In the genomic region with DNA sequence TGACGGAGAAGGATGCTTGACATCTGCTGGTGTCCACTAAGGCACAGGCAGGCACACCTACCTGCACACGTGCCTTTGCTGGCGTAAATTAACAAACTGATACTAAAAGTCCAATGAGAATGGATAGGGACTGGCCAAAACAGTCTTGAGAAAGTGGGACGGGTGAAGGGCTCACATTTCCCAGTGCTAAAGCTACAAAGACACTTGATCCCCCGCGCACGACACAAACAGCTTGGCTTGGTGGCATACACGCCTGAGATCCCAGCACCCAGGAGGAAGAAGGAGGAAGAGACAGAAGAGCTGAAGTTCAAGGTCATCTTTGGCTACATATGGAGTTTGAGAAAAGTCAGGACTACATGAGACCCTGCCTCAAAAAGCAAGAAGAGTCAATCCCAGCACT, we compare ENCODE assay signal across 25 mouse cellular contexts. TPM values are rescaled to one million over a fixed set of nuclear protein-coding genes. Genes with fewer than 3 reads are reported as not detected.
DNase-seq lines count a peak whose midpoint lies in the region; ATAC-seq and TF ChIP-seq lines count a peak whose summit lies in the region.
"Had no signal": no experiment of that assay in that cellular context is flagged by ENCODE, and none has a peak within 500 bp of the region (broad histone marks: within the 10 kb centered on the region; RNA-seq: fewer than 3 reads in every experiment).

No protein-coding gene starts in this region.

- no peak overlapping the region for H3K9ac ChIP-seq in kidney, embryonic 15.5 days
- H3K9ac ChIP-seq in liver, postnatal 0 days (replicated peaks) = no peak overlapping the region
- H3K9ac ChIP-seq in liver, embryonic 12.5 days = no peak overlapping the region
- H3K9ac ChIP-seq in intestine, postnatal 0 days (ENCODE audit: low read depth, low read length) = no peak overlapping the region
- no peak overlapping the region for H3K9ac ChIP-seq in hindbrain, embryonic 12.5 days
- H3K9ac ChIP-seq: forebrain, embryonic 13.5 days; forebrain, postnatal 0 days; heart, embryonic 13.5 days; hindbrain, embryonic 13.5 days had no signal

- no peak overlapping the region for H3K27ac ChIP-seq in kidney, embryonic 15.5 days
- peak overlapping the region; percentile 80 for H3K27ac ChIP-seq in liver, postnatal 0 days (ENCODE audit: low read depth)
- H3K27ac ChIP-seq in liver, embryonic 12.5 days = no peak overlapping the region
- peak overlapping the region; percentile 66 for H3K27ac ChIP-seq in intestine, postnatal 0 days (ENCODE audit: low read depth, low read length)
- no peak overlapping the region for H3K27ac ChIP-seq in hindbrain, embryonic 12.5 days
- H3K27ac ChIP-seq: forebrain, embryonic 10.5 days; forebrain, embryonic 13.5 days; heart, adult 2 months; heart, embryonic 10.5 days; heart, embryonic 13.5 days; hindbrain, embryonic 13.5 days had no signal

- H3K4me2 ChIP-seq in kidney, embryonic 15.5 days = no peak overlapping the region
- H3K4me2 ChIP-seq in liver, postnatal 0 days (ENCODE audit: low read depth, low read length) = no peak overlapping the region
- H3K4me2 ChIP-seq in liver, embryonic 12.5 days = no peak overlapping the region
- H3K4me2 ChIP-seq in intestine, postnatal 0 days (replicated peaks; ENCODE audit: low read depth) = no peak overlapping the region
- no peak overlapping the region for H3K4me2 ChIP-seq in hindbrain, embryonic 12.5 days (replicated peaks)
- H3K4me2 ChIP-seq: forebrain, embryonic 13.5 days; heart, embryonic 13.5 days; hindbrain, embryonic 13.5 days had no signal

- no peak overlapping the region for H3K4me3 ChIP-seq in kidney, embryonic 15.5 days (replicated peaks)
- H3K4me3 ChIP-seq in liver, postnatal 0 days (ENCODE audit: low read depth, low read length) = no peak overlapping the region
- H3K4me3 ChIP-seq in liver, embryonic 12.5 days = no peak overlapping the region
- H3K4me3 ChIP-seq in intestine, postnatal 0 days (ENCODE audit: low read depth, low read length) = no peak overlapping the region
- H3K4me3 ChIP-seq in hindbrain, embryonic 12.5 days = no peak overlapping the region
- H3K4me3 ChIP-seq: forebrain, embryonic 10.5 days; forebrain, embryonic 13.5 days; heart, adult 2 months; heart, embryonic 10.5 days; heart, embryonic 13.5 days; hindbrain, embryonic 13.5 days had no signal

- no peak for TF ChIP-seq CTCF in liver, postnatal 0 days (IDR thresholded peaks at IDR 0.05; ENCODE audit: low read depth)
- TF ChIP-seq CTCF in intestine, postnatal 0 days (IDR thresholded peaks at IDR 0.05; ENCODE audit: low read depth) = no peak

- 52% methylated on average over 8 of the region's 8 CpGs for WGBS in kidney, embryonic 15.5 days
- 88% methylated on average over 8 of the region's 8 CpGs for WGBS in liver, postnatal 0 days (ENCODE audit: insufficient replicate concordance)
- 77% methylated on average over 8 of the region's 8 CpGs for WGBS in liver, embryonic 12.5 days (ENCODE audit: insufficient replicate concordance)
- WGBS in intestine, postnatal 0 days = 67% methylated on average over 8 of the region's 8 CpGs
- WGBS in hindbrain, embryonic 12.5 days = 84% methylated on average over 8 of the region's 8 CpGs

- H3K27me3 ChIP-seq in kidney, embryonic 15.5 days = no peaks in the 10 kb centered on the region
- H3K27me3 ChIP-seq in liver, postnatal 0 days (ENCODE audit: insufficient read depth, low read length) = no peaks in the 10 kb centered on the region
- H3K27me3 ChIP-seq in liver, embryonic 12.5 days (replicated peaks) = no peaks in the 10 kb centered on the region
- no peaks in the 10 kb centered on the region for H3K27me3 ChIP-seq in intestine, postnatal 0 days (replicated peaks; ENCODE audit: control insufficient read depth, insufficient read depth, low read length)
- H3K27me3 ChIP-seq in hindbrain, embryonic 12.5 days = no peaks in the 10 kb centered on the region
- H3K27me3 ChIP-seq: CH12.LX; forebrain, embryonic 13.5 days; heart, embryonic 13.5 days; hindbrain, embryonic 13.5 days had no signal

- H3K4me1 ChIP-seq in kidney, embryonic 15.5 days = no peaks in the 10 kb centered on the region; the same call in 1 of the 2 replicates
- H3K4me1 ChIP-seq in liver, postnatal 0 days (ENCODE audit: insufficient read depth) = peaks cover 47% of the 10 kb centered on the region
- peaks cover 40% of the 10 kb centered on the region for H3K4me1 ChIP-seq in liver, embryonic 12.5 days
- H3K4me1 ChIP-seq in intestine, postnatal 0 days (replicated peaks; ENCODE audit: control insufficient read depth, insufficient read depth, low read length) = 0 out of 2 replicates have a peak, but pooled peaks cover 4% of the 10 kb centered on the region
- no peaks in the 10 kb centered on the region for H3K4me1 ChIP-seq in hindbrain, embryonic 12.5 days
- H3K4me1 ChIP-seq: hindbrain, embryonic 13.5 days had no signal

- H3K9me3 ChIP-seq in kidney, embryonic 15.5 days (replicated peaks) = no peaks in the 10 kb centered on the region
- no peaks in the 10 kb centered on the region for H3K9me3 ChIP-seq in liver, postnatal 0 days (ENCODE audit: low read length)
- H3K9me3 ChIP-seq in liver, embryonic 12.5 days (replicated peaks) = no peaks in the 10 kb centered on the region
- H3K9me3 ChIP-seq in intestine, postnatal 0 days (ENCODE audit: control insufficient read depth) = no peaks in the 10 kb centered on the region
- H3K9me3 ChIP-seq in hindbrain, embryonic 12.5 days (replicated peaks) = no peaks in the 10 kb centered on the region
- H3K9me3 ChIP-seq: forebrain, embryonic 10.5 days; forebrain, embryonic 13.5 days; G1E; heart, embryonic 10.5 days; heart, embryonic 13.5 days; hindbrain, embryonic 13.5 days had no signal

- TF ChIP-seq EP300 in liver, postnatal 0 days (IDR thresholded peaks at IDR 0.05; ENCODE audit: low read depth) = no peak

- ATAC-seq in kidney, embryonic 15.5 days (replicated peaks; ENCODE audit: low FRiP score) = 0 out of 2 replicates have a peak, but pooled peaks have one; percentile 67
- ATAC-seq in liver, postnatal 0 days = no peak
- no peak for ATAC-seq in liver, embryonic 12.5 days
- ATAC-seq in intestine, postnatal 0 days = no peak
- no peak for ATAC-seq in hindbrain, embryonic 12.5 days (ENCODE audit: low FRiP score)
- ATAC-seq: forebrain, embryonic 13.5 days; forebrain, postnatal 0 days; hindbrain, embryonic 16.5 days; Patski had no signal

- H3K36me3 ChIP-seq in kidney, embryonic 15.5 days = no peaks in the 10 kb centered on the region
- H3K36me3 ChIP-seq in liver, postnatal 0 days (replicated peaks; ENCODE audit: insufficient read depth, low read length) = no peaks in the 10 kb centered on the region
- no peaks in the 10 kb centered on the region for H3K36me3 ChIP-seq in liver, embryonic 12.5 days
- no peaks in the 10 kb centered on the region; the same call in 1 of the 2 replicates for H3K36me3 ChIP-seq in intestine, postnatal 0 days (ENCODE audit: control insufficient read depth, insufficient read depth)
- H3K36me3 ChIP-seq in hindbrain, embryonic 12.5 days = no peaks in the 10 kb centered on the region
- H3K36me3 ChIP-seq: forebrain, embryonic 10.5 days; G1E; heart, embryonic 10.5 days; heart, embryonic 13.5 days; hindbrain, embryonic 13.5 days had no signal

- DNase-seq in kidney, postnatal 4 days = no peak
- no peak for DNase-seq in liver, postnatal 0 days
- no peak for DNase-seq in cerebellum, postnatal 25 days
- DNase-seq: adrenal gland, adult 2 months; adrenal gland, postnatal 14 days; B cell, adult 2 months; cerebellum, adult 11-12 months; cerebellum, adult 8-10 months; cerebellum, postnatal 10 days; forebrain, postnatal 0 days; gastrocnemius, postnatal 25 days; heart, adult 2 months had no signal

RNA-seq across cellular contexts. Expression of gene Adipor2, which starts 11.0 kb away (rescaled TPM):
- polyA plus RNA-seq in kidney, embryonic 15.5 days (2015; fragmentation: Nextera tagmentation; extraction: Ambion mirVana) = 42.3 and 45.0 TPM in 2 replicates
- polyA plus RNA-seq in liver, postnatal 0 days (2015; fragmentation: Nextera tagmentation; extraction: Ambion mirVana) = 53.9 and 58.6 TPM in 2 replicates
- 30.2 TPM in 2 replicates for polyA plus RNA-seq in liver, embryonic 12.5 days (2016; fragmentation: Nextera tagmentation; extraction: Ambion mirVana)
- 106 and 124 TPM in 2 replicates for polyA plus RNA-seq in intestine, postnatal 0 days (2015; fragmentation: Nextera tagmentation; extraction: Ambion mirVana)
- 35.0 and 37.0 TPM in 2 replicates for polyA plus RNA-seq in hindbrain, embryonic 12.5 days (2016; fragmentation: Nextera tagmentation; extraction: Ambion mirVana)

Comparison
In these comparisons a context has a peak if more than half of its experiments do, and no peak if none do; other contexts are left out.
1. H3K27ac ChIP-seq: peak in liver, postnatal 0 days (single experiment) and intestine, postnatal 0 days (single experiment); none in kidney, embryonic 15.5 days (single experiment), liver, embryonic 12.5 days (single experiment) and hindbrain, embryonic 12.5 days (single experiment).